Mouse (Mus musculus): ENCODE data around the gene Eif2b1.
"Not testable (repeated sequence)": the region's sequence is repeated elsewhere in the genome, so short reads cannot be mapped to it uniquely, and the experiment has no call there.

The Eif2b1 gene

GRCm38 (mm10) chr5:124578633-124579317 lies at the start of gene Eif2b1, which contains the start of gene Gtf2h3:
TSS of gene Eif2b1 (minus strand) at chr5:124579131.
TSS of gene Gtf2h3 (plus strand) at chr5:124579140.
- DNase-seq (ENCODE audit: low spot score) = peak; percentile 94

GRCm38 (mm10) chr5:124624291-124624690 lies 45.4 kb upstream of the Eif2b1 start:
- no peak for DNase-seq (ENCODE audit: low spot score)

- no peak for DNase-seq (ENCODE audit: low spot score)
Observed at GRCm38 (mm10) chr5:124622890-124623289, 44.0 kb upstream of the Eif2b1 start.

GRCm38 (mm10) chr5:124621362-124621761 lies 42.4 kb upstream of the Eif2b1 start:
- no peak for DNase-seq (ENCODE audit: low spot score)

- no peak for DNase-seq (ENCODE audit: low spot score)
Observed at GRCm38 (mm10) chr5:124618711-124619110, 39.8 kb upstream of the Eif2b1 start.

- DNase-seq (ENCODE audit: low spot score) = peak; percentile 74
Observed at GRCm38 (mm10) chr5:124614709-124615108, 35.8 kb upstream of the Eif2b1 start.

- no peak for DNase-seq (ENCODE audit: low spot score)
Observed at GRCm38 (mm10) chr5:124610965-124611364, 32.0 kb upstream of the Eif2b1 start.

GRCm38 (mm10) chr5:124605041-124605622 lies 26.2 kb upstream of the Eif2b1 start:
- DNase-seq (ENCODE audit: low spot score) = no peak

- no peak for DNase-seq (ENCODE audit: low spot score)
Observed at GRCm38 (mm10) chr5:124604296-124604695, 25.4 kb upstream of the Eif2b1 start.

- DNase-seq (ENCODE audit: low spot score) = peak; percentile 58
Observed at GRCm38 (mm10) chr5:124602349-124602748, 23.4 kb upstream of the Eif2b1 start.

- DNase-seq (ENCODE audit: low spot score) = not testable (repeated sequence)
Observed at GRCm38 (mm10) chr5:124599726-124600125, 20.8 kb upstream of the Eif2b1 start.

GRCm38 (mm10) chr5:124598224-124599174 lies 19.6 kb upstream of the Eif2b1 start:
- DNase-seq (ENCODE audit: low spot score) = peak; percentile 72

- no peak for DNase-seq (ENCODE audit: low spot score)
Observed at GRCm38 (mm10) chr5:124592768-124593167, 13.8 kb upstream of the Eif2b1 start.

GRCm38 (mm10) chr5:124582515-124582914 lies 3.6 kb upstream of the Eif2b1 start:
- no peak for DNase-seq (ENCODE audit: low spot score)

GRCm38 (mm10) chr5:124575467-124575866 lies 3.5 kb downstream of the Eif2b1 start:
- DNase-seq (ENCODE audit: low spot score) = no peak

GRCm38 (mm10) chr5:124571068-124571467 lies 7.9 kb downstream of the Eif2b1 start:
- DNase-seq (ENCODE audit: low spot score) = no peak

GRCm38 (mm10) chr5:124555145-124555544 lies 23.8 kb downstream of the Eif2b1 start:
- no peak for DNase-seq (ENCODE audit: low spot score)

- no peak for DNase-seq (ENCODE audit: low spot score)
Observed at GRCm38 (mm10) chr5:124553607-124554006, 25.3 kb downstream of the Eif2b1 start.

- peak; percentile 94 for DNase-seq (ENCODE audit: low spot score)
Observed at GRCm38 (mm10) chr5:124552558-124553307, 26.2 kb downstream of the Eif2b1 start, which contains the start of gene Ddx55. TSS of gene Ddx55 (plus strand) at chr5:124552864.

- DNase-seq (ENCODE audit: low spot score) = no peak
Observed at GRCm38 (mm10) chr5:124552094-124552472, 26.8 kb downstream of the Eif2b1 start.

GRCm38 (mm10) chr5:124551349-124552093 lies 27.4 kb downstream of the Eif2b1 start:
- DNase-seq (ENCODE audit: low spot score) = not testable (repeated sequence)
